Mouse (Mus musculus) activated CD4-positive, CD25-positive, alpha-beta regulatory T cell, adult 9 weeks (primary cell): Measurements from ENCODE around the gene Slc10a2. TPM values are rescaled to one million over a fixed set of nuclear protein-coding genes. Genes with fewer than 3 reads are reported as not detected.

ENCODE experiments used
- polyA plus RNA-seq: library from polyadenylated mRNA; unstranded; fragments of 100-300 nt; shearing (Covaris generic); gene quantifications from one replicate; pipeline ENCODE4 v1.2.1, GENCODE M21; 2017

The Slc10a2 gene
- polyA plus RNA-seq: not detected

DNA sequence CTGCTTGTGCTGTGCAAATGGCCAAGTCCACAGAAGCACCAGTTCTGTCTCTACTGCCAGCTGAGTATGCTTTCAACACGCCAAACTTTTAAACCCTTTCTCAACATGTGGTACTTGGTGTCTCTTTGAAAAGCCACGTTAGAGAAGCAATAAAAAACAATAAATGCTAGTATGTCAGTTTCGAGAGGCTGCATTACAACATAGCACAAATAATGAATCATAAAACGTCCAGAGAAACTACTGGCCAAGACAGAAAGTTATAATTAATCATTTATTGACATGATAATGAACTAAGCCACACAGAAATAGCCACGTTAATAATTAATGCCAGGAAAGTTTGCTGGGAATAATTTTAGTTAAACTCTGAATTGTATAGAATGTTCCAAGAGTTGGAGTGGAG is at the start of gene Slc10a2:
Gene Slc10a2, minus strand, starts transcription at position 166 of the 400 bp plus-strand sequence.

